Mouse (Mus musculus) forebrain, embryonic 12.5 days (tissue): ENCODE data around the gene Obp2a. TPM values are rescaled to one million over a fixed set of nuclear protein-coding genes. Genes with fewer than 3 reads are reported as not detected.
"Not testable (repeated sequence)": the region's sequence is repeated elsewhere in the genome, so short reads cannot be mapped to it uniquely, and the experiment has no call there.

ENCODE experiments used
- ATAC-seq: fragments of 200-750 bp; cut with Nextera tagmentation; 2 replicates; pipeline ENCODE4 v1.8.0; 2017; ENCODE audit warnings: moderate TSS enrichment; ENCODE audit not compliant: low FRiP score
- H3K27ac ChIP-seq: fragments of 300-500 bp; sonication (generic); 2 replicates; pipeline ENCODE4 v1.5.1; 2016; ENCODE audit warnings: mild to moderate bottlenecking
- H3K27me3 ChIP-seq: fragments of 300-500 bp; sonication (generic); 2 replicates; pipeline ENCODE4 v1.6.1; 2016; ENCODE audit warnings: mild to moderate bottlenecking
- H3K36me3 ChIP-seq: fragments of 300-500 bp; sonication (generic); replicated peaks from 2 replicates; pipeline ENCODE4 v1.6.1; 2016; ENCODE audit warnings: mild to moderate bottlenecking
- H3K4me1 ChIP-seq: fragments of 300-500 bp; sonication (generic); 2 replicates; pipeline ENCODE4 v1.6.1; 2016
- H3K4me2 ChIP-seq: fragments of 300-500 bp; sonication (generic); 2 replicates; pipeline ENCODE4 v1.6.1; 2016; ENCODE audit warnings: mild to moderate bottlenecking, moderate library complexity
- H3K4me3 ChIP-seq: fragments of 300-500 bp; sonication (generic); replicated peaks from 2 replicates; pipeline ENCODE4 v1.5.1; 2016; ENCODE audit warnings: mild to moderate bottlenecking
- H3K9ac ChIP-seq: fragments of 300-500 bp; sonication (generic); 2 replicates; pipeline ENCODE4 v1.6.1; 2016; ENCODE audit warnings: mild to moderate bottlenecking
- H3K9me3 ChIP-seq: fragments of 300-500 bp; sonication (generic); 2 replicates; pipeline ENCODE4 v1.6.1; 2016
- WGBS: fragments of 180-500 bp; shearing (Covaris S2); methylation state at CpG from one replicate; pipeline ENCODE4 v1.1.7; 2016; 5-methylcytosine and 5-hydroxymethylcytosine counted together
- polyA plus RNA-seq: library from polyadenylated mRNA; unstranded; fragments of >200 nt; fragmentation: Nextera tagmentation; extraction: Ambion mirVana; gene quantifications from 2 replicates; pipeline ENCODE4 v1.2.1, GENCODE M21; 2016

Obp2a gene
- polyA plus RNA-seq, 1 experiment from 2014 or later: not detected

- 69% methylated on average over 2 of the region's 2 CpGs for WGBS
- no peak within 1 kb of the TSS for H3K4me2 ChIP-seq
These were observed 17.4 kb upstream of the Obp2a start, which contains the start of gene Lcn10 for GRCm38 (mm10) chr2:25682426-25682825. Gene Lcn10, plus strand, starts transcription at chr2:25682726.

DNA sequence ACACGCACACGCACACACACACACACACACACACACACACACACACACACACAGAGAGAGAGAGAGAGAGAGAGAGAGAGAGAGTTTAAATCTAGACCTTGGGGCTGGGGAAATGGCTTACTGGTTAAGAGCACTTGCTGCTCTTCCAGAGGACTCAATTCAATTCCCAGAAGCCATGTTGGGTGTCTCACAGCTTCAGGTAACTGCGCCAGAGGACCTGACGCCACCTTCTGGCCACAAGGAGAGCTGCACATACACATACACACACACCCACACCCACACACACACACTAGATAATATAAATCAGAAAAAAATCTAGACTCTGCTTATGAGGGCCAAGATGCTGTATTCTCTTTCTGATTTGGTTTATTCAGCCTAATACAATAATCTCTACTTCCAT, 12.9 kb upstream of the Obp2a start:
- Histone ChIP-seq H3K4me2 (no peak overlapping the region), H3K27ac (no peak overlapping the region), H3K4me3 (no peak overlapping the region), H3K4me1 (no peaks in the 10 kb centered on the region), H3K27me3 (no peaks in the 10 kb centered on the region), H3K36me3 (no peaks in the 10 kb centered on the region), H3K9ac (no peak overlapping the region), H3K9me3 (no peaks in the 10 kb centered on the region)
- 82% methylated on average over 4 of the region's 4 CpGs for WGBS
- no peak for ATAC-seq

More at GRCm38 (mm10) chr2:25682426-25682825, 17.4 kb upstream of the Obp2a start, which contains the start of gene Lcn10:
- no peaks in the 10 kb centered on the region for H3K27me3 ChIP-seq
- H3K36me3 ChIP-seq: no peaks in the 10 kb centered on the region
- ATAC-seq: no peak
- H3K27ac ChIP-seq: no peak within 1 kb of the TSS
- no peaks in the 10 kb centered on the region for H3K9me3 ChIP-seq
- no peak within 1 kb of the TSS for H3K4me3 ChIP-seq
- H3K4me1 ChIP-seq: no peaks in the 10 kb centered on the region
- H3K9ac ChIP-seq: no peak within 1 kb of the TSS

DNA sequence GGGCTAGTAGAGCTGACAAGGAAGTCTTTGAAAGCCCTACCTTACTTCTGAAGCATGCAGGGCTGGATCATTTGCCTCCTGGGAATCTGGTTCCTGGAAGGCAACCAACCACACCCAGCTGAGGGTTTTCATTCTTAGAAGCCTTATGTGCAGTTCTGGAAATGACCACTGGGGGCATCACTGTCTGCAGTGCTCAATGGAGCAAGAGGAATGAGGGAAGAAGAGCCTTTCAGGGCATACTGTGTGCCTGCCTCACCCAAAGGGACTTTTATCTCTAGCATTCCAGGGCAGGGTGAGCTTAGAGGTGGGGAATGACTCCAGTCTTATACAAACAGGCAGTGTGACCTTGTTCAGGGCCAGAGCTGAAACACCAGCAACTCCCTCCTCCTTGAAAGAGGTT, 5.2 kb upstream of the Obp2a start:
- no peak overlapping the region for H3K4me2 ChIP-seq
- no peaks in the 10 kb centered on the region for H3K27me3 ChIP-seq
- H3K4me3 ChIP-seq: no peak overlapping the region
- H3K36me3 ChIP-seq: no peaks in the 10 kb centered on the region
- H3K27ac ChIP-seq: no peak overlapping the region
- no peak for ATAC-seq
- no peaks in the 10 kb centered on the region for H3K9me3 ChIP-seq
- H3K9ac ChIP-seq: no peak overlapping the region
- H3K4me1 ChIP-seq: no peaks in the 10 kb centered on the region

- no peak for ATAC-seq
- no peak overlapping the region for H3K4me2 ChIP-seq
- H3K4me1 ChIP-seq: no peaks in the 10 kb centered on the region
- no peaks in the 10 kb centered on the region for H3K9me3 ChIP-seq
- H3K27me3 ChIP-seq: 0 out of 2 replicates have a peak, but pooled peaks cover 9% of the 10 kb centered on the region
- H3K4me3 ChIP-seq: no peak overlapping the region
- WGBS: 74% methylated on average over 4 of the region's 4 CpGs
- H3K9ac ChIP-seq: no peak overlapping the region
- no peaks in the 10 kb centered on the region for H3K36me3 ChIP-seq
- no peak overlapping the region for H3K27ac ChIP-seq
These were observed 2.9 kb upstream of the Obp2a start for GRCm38 (mm10) chr2:25696951-25697350.

- Histone ChIP-seq H3K4me3 (no peak overlapping the region), H3K27ac (no peak overlapping the region), H3K27me3 (0 out of 2 replicates have a peak, but pooled peaks cover 9% of the 10 kb centered on the region), H3K9me3 (no peaks in the 10 kb centered on the region), H3K4me1 (no peaks in the 10 kb centered on the region), H3K4me2 (no peak overlapping the region), H3K9ac (no peak overlapping the region), H3K36me3 (no peaks in the 10 kb centered on the region)
- no peak for ATAC-seq
- 83% methylated on average over 2 of the region's 2 CpGs for WGBS
These were observed 1.1 kb upstream of the Obp2a start for GRCm38 (mm10) chr2:25698696-25699095.

DNA sequence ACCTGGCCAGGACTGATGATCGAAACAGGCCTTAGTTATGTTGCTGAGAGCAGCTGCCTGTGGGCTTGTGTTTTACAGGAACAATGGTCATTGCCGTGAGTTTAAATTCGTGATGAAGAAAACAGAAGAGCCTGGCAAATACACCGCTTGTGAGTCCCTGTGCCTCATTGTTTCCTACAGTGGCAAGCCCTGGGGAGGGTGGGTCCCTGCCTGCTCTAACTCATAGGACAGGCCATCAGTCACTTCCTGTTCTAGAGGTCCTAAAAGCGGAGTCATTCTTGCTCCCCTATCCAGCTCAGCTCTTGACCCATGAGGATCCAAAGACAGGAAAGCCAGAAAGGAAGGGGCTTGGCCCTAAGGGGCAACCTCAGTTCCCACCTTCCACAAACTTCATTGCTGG, 1.2 kb downstream of the Obp2a start:
- 85% methylated on average over 5 of the region's 5 CpGs for WGBS
- Histone ChIP-seq H3K9ac (no peak overlapping the region), H3K27me3 (0 out of 2 replicates have a peak, but pooled peaks cover 9% of the 10 kb centered on the region), H3K4me1 (no peaks in the 10 kb centered on the region), H3K27ac (no peak overlapping the region), H3K4me2 (no peak overlapping the region), H3K36me3 (no peaks in the 10 kb centered on the region), H3K9me3 (no peaks in the 10 kb centered on the region), H3K4me3 (no peak overlapping the region)
- no peak for ATAC-seq

DNA sequence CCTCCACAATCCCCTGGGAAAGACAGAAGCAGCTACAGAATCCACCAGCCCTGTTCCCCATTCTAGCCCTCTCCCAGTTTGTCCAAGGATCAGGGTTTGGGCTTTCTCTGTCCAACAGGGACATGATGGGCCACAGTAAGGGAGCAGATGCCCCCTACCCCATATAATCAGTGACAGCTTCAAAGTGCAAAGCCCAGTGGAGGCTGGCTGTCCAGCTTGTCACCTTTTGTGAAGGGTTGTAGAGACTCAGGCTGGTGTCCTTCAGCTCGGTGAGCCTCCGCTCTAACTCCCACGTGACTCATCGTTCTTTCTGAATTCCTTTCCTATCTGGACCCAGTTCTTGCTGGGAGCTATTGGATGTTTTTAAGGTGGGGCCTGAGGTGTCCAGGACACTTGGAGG, 3.9 kb downstream of the Obp2a start:
- Histone ChIP-seq H3K36me3 (no peaks in the 10 kb centered on the region), H3K4me3 (no peak overlapping the region), H3K27me3 (0 out of 2 replicates have a peak, but pooled peaks cover 9% of the 10 kb centered on the region), H3K9ac (no peak overlapping the region), H3K4me1 (peaks cover 10% of the 10 kb centered on the region), H3K4me2 (no peak overlapping the region), H3K27ac (no peak overlapping the region), H3K9me3 (no peaks in the 10 kb centered on the region)
- 87% methylated on average over 4 of the region's 4 CpGs for WGBS
- ATAC-seq: no peak

DNA sequence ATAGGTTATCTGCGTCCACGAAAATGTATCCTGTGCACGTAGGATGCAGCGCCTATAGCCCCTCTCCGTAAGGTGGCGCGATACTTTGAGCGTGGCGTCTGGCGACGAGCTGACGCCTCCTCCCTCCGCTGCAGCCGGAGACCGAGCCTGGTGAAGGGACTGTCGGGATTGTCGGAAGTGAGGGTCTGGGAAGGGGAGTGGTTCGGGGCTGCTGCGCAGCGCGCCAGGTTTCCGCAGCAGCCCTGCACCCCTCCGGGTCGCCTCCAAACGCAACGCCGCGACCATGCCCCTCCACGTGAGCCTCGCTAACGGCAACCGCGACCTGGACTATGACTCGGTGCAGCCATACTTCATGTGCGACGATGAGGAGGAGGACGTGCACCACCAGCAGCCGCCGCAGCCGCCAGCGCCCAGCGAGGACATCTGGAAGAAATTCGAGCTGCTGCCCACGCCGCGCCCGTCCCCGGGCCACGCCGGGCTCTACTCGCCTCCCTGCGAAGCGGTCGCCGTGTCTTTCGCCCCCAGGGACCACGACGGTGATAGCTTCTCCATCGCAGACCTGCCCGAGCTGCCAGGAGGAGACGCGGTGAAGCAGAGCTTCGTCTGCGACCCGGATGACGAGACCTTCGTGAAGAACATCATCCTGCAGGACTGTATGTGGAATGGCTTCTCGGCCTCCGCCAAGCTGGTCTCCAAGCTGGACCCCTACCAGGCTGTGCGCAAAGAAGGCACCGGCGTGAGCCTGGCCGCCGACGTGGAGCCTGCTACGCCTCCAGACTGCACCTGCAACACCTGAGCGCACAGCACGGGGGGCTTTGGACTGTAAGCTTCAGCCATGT, 7.0 kb downstream of the Obp2a start, which contains the start of gene Bmyc:
Bmyc (plus strand) TSS at position 97 of the 839 bp plus-strand sequence.
- H3K4me3 ChIP-seq: peak within 1 kb of the TSS; percentile 81
- H3K4me2 ChIP-seq: peak within 1 kb of the TSS; percentile 84
- H3K9ac ChIP-seq: peak within 1 kb of the TSS; percentile 88
- no peaks in the 10 kb centered on the region for H3K9me3 ChIP-seq
- H3K27ac ChIP-seq: peak within 1 kb of the TSS; percentile 78
- H3K36me3 ChIP-seq: no peaks in the 10 kb centered on the region
- WGBS: under 1% methylated on average over 78 of the region's 78 CpGs
- H3K27me3 ChIP-seq: 0 out of 2 replicates have a peak, but pooled peaks cover under 1% of the 10 kb centered on the region
- H3K4me1 ChIP-seq: peaks cover 16% of the 10 kb centered on the region
- ATAC-seq: peak; percentile 94

DNA sequence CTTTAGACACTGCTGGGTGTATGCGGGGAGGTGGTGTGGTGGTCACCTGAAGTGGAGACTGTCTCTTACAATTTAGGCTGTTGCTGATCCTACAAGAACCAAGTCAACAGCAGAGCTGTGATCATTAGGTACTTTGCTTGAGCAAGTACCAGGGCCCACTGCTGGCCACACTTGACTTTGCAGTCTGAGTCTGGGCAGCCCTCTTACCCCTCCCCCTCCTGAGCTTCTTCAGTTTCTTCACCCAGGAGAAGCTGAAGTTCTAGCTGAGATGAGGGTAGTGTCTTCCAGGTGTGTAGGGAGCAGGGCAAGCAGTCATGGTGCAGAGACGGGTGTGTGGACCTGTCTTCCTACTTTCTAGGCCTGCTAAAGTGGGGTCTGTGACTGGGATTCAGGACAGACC, 8.3 kb downstream of the Obp2a start:
- no peak overlapping the region for H3K27ac ChIP-seq
- no peaks in the 10 kb centered on the region for H3K36me3 ChIP-seq
- H3K9me3 ChIP-seq: no peaks in the 10 kb centered on the region
- no peak for ATAC-seq
- peaks cover 18% of the 10 kb centered on the region for H3K4me1 ChIP-seq
- peak overlapping the region; percentile 8; the same call in 1 of the 2 replicates for H3K4me2 ChIP-seq
- H3K4me3 ChIP-seq: no peak overlapping the region
- WGBS: 83% methylated on average over 2 of the region's 2 CpGs
- H3K9ac ChIP-seq: no peak overlapping the region
- H3K27me3 ChIP-seq: no peaks in the 10 kb centered on the region

DNA sequence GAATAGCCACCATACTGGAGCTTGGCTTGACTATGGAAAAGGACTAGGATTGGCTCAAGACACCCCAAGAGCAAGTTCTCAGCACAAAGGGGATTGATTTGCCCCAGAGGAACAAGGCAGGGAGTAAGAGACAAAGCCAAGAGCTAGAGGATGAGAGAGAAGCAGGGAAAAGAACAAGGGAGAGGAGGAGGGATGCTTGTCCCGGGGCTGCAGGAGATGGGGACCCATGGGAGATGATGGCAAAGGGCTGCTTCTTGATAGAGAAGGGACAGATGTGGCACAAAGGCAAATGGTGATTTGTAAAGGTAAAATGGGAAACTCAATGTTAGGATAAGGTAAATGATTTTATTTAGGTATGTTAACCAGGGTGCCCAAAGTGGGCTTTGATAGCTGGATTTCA, 9.2 kb downstream of the Obp2a start:
- not testable (repeated sequence) for ATAC-seq, H3K27me3 ChIP-seq, H3K9me3 ChIP-seq, H3K27ac ChIP-seq, H3K9ac ChIP-seq, H3K36me3 ChIP-seq, H3K4me3 ChIP-seq, H3K4me2 ChIP-seq
- WGBS: 96% methylated on average over 1 of the region's 1 CpGs
- H3K4me1 ChIP-seq: peaks cover 18% of the 10 kb centered on the region

DNA sequence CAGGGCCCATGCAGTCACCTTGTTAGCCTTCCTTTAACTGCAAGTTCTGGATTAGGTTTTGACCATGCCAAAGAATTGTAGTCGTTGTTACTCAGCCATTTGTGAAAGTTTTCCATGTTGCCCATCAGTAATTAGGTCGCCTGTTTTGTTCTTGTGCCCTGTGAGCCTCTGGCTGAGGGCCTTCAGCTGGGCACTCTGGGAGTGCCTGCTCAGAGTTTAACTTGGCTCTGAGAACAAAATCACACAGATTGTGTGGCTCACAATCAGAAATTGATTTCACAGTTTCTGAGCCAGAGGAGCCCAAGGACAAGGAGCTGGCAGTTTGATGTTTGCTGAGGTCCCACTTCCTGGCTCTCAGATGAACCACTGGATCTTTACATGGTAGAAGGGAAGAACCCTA, 9.9 kb downstream of the Obp2a start:
- H3K9me3 ChIP-seq, H3K4me3 ChIP-seq, H3K27me3 ChIP-seq, H3K9ac ChIP-seq, H3K4me2 ChIP-seq, H3K27ac ChIP-seq, ATAC-seq, H3K36me3 ChIP-seq: not testable (repeated sequence)
- 75% methylated on average over 2 of the region's 2 CpGs for WGBS
- H3K4me1 ChIP-seq: peaks cover 18% of the 10 kb centered on the region

- H3K27ac ChIP-seq, H3K9ac ChIP-seq, H3K36me3 ChIP-seq, H3K27me3 ChIP-seq, H3K4me2 ChIP-seq, ATAC-seq, H3K4me3 ChIP-seq, H3K9me3 ChIP-seq: not testable (repeated sequence)
- 40% methylated on average over 3 of the region's 3 CpGs for WGBS
- H3K4me1 ChIP-seq: peaks cover 18% of the 10 kb centered on the region
These were observed 11.8 kb downstream of the Obp2a start for GRCm38 (mm10) chr2:25711641-25712040.

GRCm38 (mm10) chr2:25717222-25717621, 17.4 kb downstream of the Obp2a start:
- Histone ChIP-seq H3K9ac (no peak overlapping the region), H3K27me3 (no peaks in the 10 kb centered on the region), H3K9me3 (0 out of 2 replicates have a peak, but pooled peaks cover 2% of the 10 kb centered on the region), H3K27ac (no peak overlapping the region), H3K36me3 (no peaks in the 10 kb centered on the region), H3K4me3 (no peak overlapping the region), H3K4me2 (no peak overlapping the region), H3K4me1 (no peaks in the 10 kb centered on the region)
- no peak for ATAC-seq
